Mouse (Mus musculus): ENCODE measurements at regions not wholly inside any gene's neighbourhood (a gene's known extent, or its start where the extent isn't known, plus 50 kb on each side); places are given as distances from the start of the nearest gene placed in this dataset.

- no peak overlapping the region for H3K4me3 ChIP-seq
- no peak overlapping the region for H3K27ac ChIP-seq
- 86% methylated on average over 3 of the region's 3 CpGs for WGBS
- no peaks in the 10 kb centered on the region for H3K36me3 ChIP-seq
- H3K4me1 ChIP-seq (replicated peaks) = peaks cover 11% of the 10 kb centered on the region; the same call in 1 of the 2 replicates
- DNase-seq (ENCODE audit: low spot score) = no peak
- H3K9me3 ChIP-seq = no peaks in the 10 kb centered on the region
- H3K27me3 ChIP-seq (ENCODE audit: insufficient read depth, poor library complexity, severe bottlenecking) = peaks cover 5% of the 10 kb centered on the region; the same call in 1 of the 2 replicates
Measured at GRCm38 (mm10) chr3:149449376-149449775, 459.0 kb upstream of the Adgrl2 start.

GRCm38 (mm10) chr3:149445991-149446564, 455.7 kb upstream of the Adgrl2 start:
- H3K9me3 ChIP-seq = no peaks in the 10 kb centered on the region
- H3K36me3 ChIP-seq = no peaks in the 10 kb centered on the region
- DNase-seq (ENCODE audit: low spot score) = no peak
- peaks cover 17% of the 10 kb centered on the region; the same call in 1 of the 2 replicates for H3K4me1 ChIP-seq (replicated peaks)
- H3K27me3 ChIP-seq (ENCODE audit: insufficient read depth, poor library complexity, severe bottlenecking) = peaks cover 16% of the 10 kb centered on the region
- whole genome bisulfite sequencing = 83% methylated on average over 6 of the region's 6 CpGs
- H3K27ac ChIP-seq = no peak overlapping the region
- H3K4me3 ChIP-seq = no peak overlapping the region

- 11% methylated on average over 15 of the region's 15 CpGs for WGBS
- Histone ChIP-seq H3K36me3 (no peaks in the 10 kb centered on the region), H3K27ac (no peak overlapping the region)
Measured at GRCm38 (mm10) chr3:149444854-149445577, 454.7 kb upstream of the Adgrl2 start.

GRCm38 (mm10) chr3:149444377-149444776, 454.0 kb upstream of the Adgrl2 start:
- H3K4me1 ChIP-seq (replicated peaks) = peaks cover 17% of the 10 kb centered on the region; the same call in 1 of the 2 replicates
- DNase-seq (ENCODE audit: low spot score) = no peak
- no peaks in the 10 kb centered on the region for H3K9me3 ChIP-seq
- no peak overlapping the region for H3K27ac ChIP-seq
- H3K27me3 ChIP-seq (ENCODE audit: insufficient read depth, poor library complexity, severe bottlenecking) = peaks cover 16% of the 10 kb centered on the region
- H3K4me3 ChIP-seq = no peak overlapping the region
- H3K36me3 ChIP-seq = no peaks in the 10 kb centered on the region
- WGBS = 81% methylated on average over 8 of the region's 8 CpGs

More at GRCm38 (mm10) chr3:149444854-149445577, 454.7 kb upstream of the Adgrl2 start:
- Histone ChIP-seq H3K4me1 (replicated peaks) (peaks cover 17% of the 10 kb centered on the region; the same call in 1 of the 2 replicates), H3K27me3 (ENCODE audit: insufficient read depth, poor library complexity, severe bottlenecking) (peaks cover 16% of the 10 kb centered on the region), H3K4me3 (peak overlapping the region; percentile 43), H3K9me3 (no peaks in the 10 kb centered on the region)
- DNase-seq (ENCODE audit: low spot score) = peak; percentile 31

- peaks cover 21% of the 10 kb centered on the region; the same call in 1 of the 2 replicates for H3K4me1 ChIP-seq (replicated peaks)
- no peaks in the 10 kb centered on the region for H3K9me3 ChIP-seq
- H3K36me3 ChIP-seq = no peaks in the 10 kb centered on the region
- H3K27ac ChIP-seq = no peak overlapping the region
- DNase-seq (ENCODE audit: low spot score) = no peak
- peaks cover 14% of the 10 kb centered on the region for H3K27me3 ChIP-seq (ENCODE audit: insufficient read depth, poor library complexity, severe bottlenecking)
- no peak overlapping the region for H3K4me3 ChIP-seq
Measured at GRCm38 (mm10) chr3:149441227-149441626, 450.9 kb upstream of the Adgrl2 start.

GRCm38 (mm10) chr3:149437763-149438162, 447.4 kb upstream of the Adgrl2 start:
- Histone ChIP-seq H3K36me3 (no peaks in the 10 kb centered on the region), H3K27me3 (ENCODE audit: insufficient read depth, poor library complexity, severe bottlenecking) (peaks cover 7% of the 10 kb centered on the region; the same call in 1 of the 2 replicates), H3K4me1 (replicated peaks) (peaks cover 5% of the 10 kb centered on the region; the same call in 1 of the 2 replicates), H3K27ac (no peak overlapping the region), H3K9me3 (no peaks in the 10 kb centered on the region), H3K4me3 (no peak overlapping the region)
- DNase-seq (ENCODE audit: low spot score) = no peak
- 79% methylated on average over 8 of the region's 8 CpGs for WGBS

GRCm38 (mm10) chr3:149436944-149437343, 446.6 kb upstream of the Adgrl2 start:
- no peaks in the 10 kb centered on the region; the same call in 1 of the 2 replicates for H3K27me3 ChIP-seq (ENCODE audit: insufficient read depth, poor library complexity, severe bottlenecking)
- peaks cover 5% of the 10 kb centered on the region; the same call in 1 of the 2 replicates for H3K4me1 ChIP-seq (replicated peaks)
- no peak for DNase-seq (ENCODE audit: low spot score)
- no peak overlapping the region for H3K4me3 ChIP-seq
- 90% methylated on average over 6 of the region's 6 CpGs for WGBS
- no peaks in the 10 kb centered on the region for H3K9me3 ChIP-seq
- no peak overlapping the region for H3K27ac ChIP-seq
- no peaks in the 10 kb centered on the region for H3K36me3 ChIP-seq

- no peaks in the 10 kb centered on the region for H3K36me3 ChIP-seq
- H3K4me1 ChIP-seq (replicated peaks) = peaks cover 5% of the 10 kb centered on the region; the same call in 1 of the 2 replicates
- WGBS = 92% methylated on average over 8 of the region's 8 CpGs
- H3K27ac ChIP-seq = no peak overlapping the region
- H3K27me3 ChIP-seq (ENCODE audit: insufficient read depth, poor library complexity, severe bottlenecking) = no peaks in the 10 kb centered on the region; the same call in 1 of the 2 replicates
- DNase-seq (ENCODE audit: low spot score) = no peak
- H3K4me3 ChIP-seq = no peak overlapping the region
- no peaks in the 10 kb centered on the region for H3K9me3 ChIP-seq
Measured at GRCm38 (mm10) chr3:149436420-149436819, 446.1 kb upstream of the Adgrl2 start.

- no peak overlapping the region for H3K27ac ChIP-seq
- no peaks in the 10 kb centered on the region for H3K27me3 ChIP-seq (ENCODE audit: insufficient read depth, poor library complexity, severe bottlenecking)
- DNase-seq (ENCODE audit: low spot score) = no peak
- no peak overlapping the region for H3K4me3 ChIP-seq
- no peaks in the 10 kb centered on the region for H3K9me3 ChIP-seq
- WGBS = 93% methylated on average over 10 of the region's 10 CpGs
- H3K4me1 ChIP-seq (replicated peaks) = no peaks in the 10 kb centered on the region
- no peaks in the 10 kb centered on the region for H3K36me3 ChIP-seq
Measured at GRCm38 (mm10) chr3:149431795-149432194, 441.4 kb upstream of the Adgrl2 start.

- Histone ChIP-seq H3K4me1 (replicated peaks) (peaks cover 12% of the 10 kb centered on the region; the same call in 1 of the 2 replicates), H3K27ac (no peak overlapping the region), H3K9me3 (no peaks in the 10 kb centered on the region), H3K27me3 (ENCODE audit: insufficient read depth, poor library complexity, severe bottlenecking) (no peaks in the 10 kb centered on the region), H3K36me3 (no peaks in the 10 kb centered on the region), H3K4me3 (no peak overlapping the region)
- no peak for DNase-seq (ENCODE audit: low spot score)
- 77% methylated on average over 18 of the region's 18 CpGs for WGBS
Measured at GRCm38 (mm10) chr3:149426023-149426759, 435.8 kb upstream of the Adgrl2 start.

GRCm38 (mm10) chr3:149424306-149424705, 434.0 kb upstream of the Adgrl2 start:
- H3K36me3 ChIP-seq = no peaks in the 10 kb centered on the region
- WGBS = 85% methylated on average over 1 of the region's 1 CpGs
- H3K27ac ChIP-seq = no peak overlapping the region
- no peak overlapping the region for H3K4me3 ChIP-seq
- peaks cover 12% of the 10 kb centered on the region; the same call in 1 of the 2 replicates for H3K4me1 ChIP-seq (replicated peaks)
- DNase-seq (ENCODE audit: low spot score) = no peak
- no peaks in the 10 kb centered on the region for H3K27me3 ChIP-seq (ENCODE audit: insufficient read depth, poor library complexity, severe bottlenecking)
- H3K9me3 ChIP-seq = no peaks in the 10 kb centered on the region

- H3K36me3 ChIP-seq = no peaks in the 10 kb centered on the region
- H3K27me3 ChIP-seq (ENCODE audit: insufficient read depth, poor library complexity, severe bottlenecking) = no peaks in the 10 kb centered on the region
- no peak overlapping the region for H3K4me3 ChIP-seq
- no peaks in the 10 kb centered on the region for H3K9me3 ChIP-seq
- no peak for DNase-seq (ENCODE audit: low spot score)
- 77% methylated on average over 9 of the region's 9 CpGs for WGBS
- H3K4me1 ChIP-seq (replicated peaks) = peaks cover 12% of the 10 kb centered on the region; the same call in 1 of the 2 replicates
- no peak overlapping the region for H3K27ac ChIP-seq
Measured at GRCm38 (mm10) chr3:149423491-149423890, 433.1 kb upstream of the Adgrl2 start.

GRCm38 (mm10) chr3:149415081-149415480, 424.7 kb upstream of the Adgrl2 start:
- Histone ChIP-seq H3K27ac (no peak overlapping the region), H3K27me3 (ENCODE audit: insufficient read depth, poor library complexity, severe bottlenecking) (no peaks in the 10 kb centered on the region), H3K4me1 (replicated peaks) (no peaks in the 10 kb centered on the region), H3K4me3 (no peak overlapping the region), H3K36me3 (no peaks in the 10 kb centered on the region), H3K9me3 (no peaks in the 10 kb centered on the region)
- WGBS = 92% methylated on average over 4 of the region's 4 CpGs
- DNase-seq (ENCODE audit: low spot score) = no peak
